Mouse (Mus musculus) testis, adult 2 months (tissue): ENCODE measurements around the gene Syn3. TPM values are rescaled to one million over a fixed set of nuclear protein-coding genes. Genes with fewer than 3 reads are reported as not detected.

Source experiments
- H3K27ac ChIP-seq: fragments of 200-500 bp; 2 replicates; pipeline ENCODE4 v1.5.1; 2012; ENCODE audit warnings: low read depth, low read length; ENCODE audit not compliant: control insufficient read depth, insufficient read depth
- H3K27me3 ChIP-seq: fragments of 200-500 bp; 2 replicates; pipeline ENCODE4 v1.6.1; 2012; ENCODE audit warnings: mild to moderate bottlenecking, low read length, moderate library complexity; ENCODE audit not compliant: control insufficient read depth, insufficient read depth
- H3K36me3 ChIP-seq: fragments of 200-500 bp; 2 replicates; pipeline ENCODE4 v1.6.1; 2012; ENCODE audit warnings: mild to moderate bottlenecking, low read length; ENCODE audit not compliant: control insufficient read depth, insufficient read depth
- H3K4me1 ChIP-seq: fragments of 200-500 bp; 2 replicates; pipeline ENCODE4 v1.6.1; 2012; ENCODE audit warnings: low read length; ENCODE audit not compliant: control insufficient read depth, insufficient read depth
- H3K4me3 ChIP-seq: fragments of 200-500 bp; 2 replicates; pipeline ENCODE4 v1.5.1; 2012; ENCODE audit warnings: low read depth, mild to moderate bottlenecking, low read length, moderate library complexity, mixed read lengths; ENCODE audit not compliant: control insufficient read depth
- CTCF ChIP-seq: fragments of 200-500 bp; IDR thresholded peaks from 2 replicates; pipeline ENCODE4 v1.5.1; 2012; ENCODE audit warnings: low read depth, mild to moderate bottlenecking, inconsistent platforms, low read length, moderate library complexity; ENCODE audit not compliant: control insufficient read depth, insufficient read depth, insufficient replicate concordance
- POLR2A ChIP-seq: fragments of 200-500 bp; IDR thresholded peaks from 2 replicates; pipeline ENCODE4 v1.6.1; 2012; ENCODE audit warnings: low read depth, mild to moderate bottlenecking, inconsistent platforms, low read length, moderate library complexity; ENCODE audit not compliant: control insufficient read depth
- polyA plus RNA-seq: library from polyadenylated mRNA; depleted of rRNA; stranded (reverse); fragments of >200 nt; gene quantifications from 2 replicates; pipeline ENCODE4 v1.2.3, GENCODE M21; 2012

The Syn3 gene
- polyA plus RNA-seq, 1 experiment, result 0.84 TPM

GRCm38 (mm10) chr10:86275585-86275984 lies 223.1 kb downstream of the Syn3 start:
- H3K27me3 ChIP-seq, result no peaks in the 10 kb centered on the region
- H3K27ac ChIP-seq, result no peak overlapping the region
- H3K4me1 ChIP-seq, result peaks cover 2% of the 10 kb centered on the region; the same call in 1 of the 2 replicates
- TF ChIP-seq CTCF, result no peak
- TF ChIP-seq POLR2A, result no peak
- H3K36me3 ChIP-seq, result no peaks in the 10 kb centered on the region
- H3K4me3 ChIP-seq, result no peak overlapping the region

GRCm38 (mm10) chr10:86273410-86274191 lies 225.1 kb downstream of the Syn3 start:
- TF ChIP-seq POLR2A (no peak), CTCF (no peak)
- Histone ChIP-seq H3K4me1 (peaks cover 2% of the 10 kb centered on the region; the same call in 1 of the 2 replicates), H3K27ac (no peak overlapping the region), H3K36me3 (no peaks in the 10 kb centered on the region), H3K27me3 (no peaks in the 10 kb centered on the region), H3K4me3 (no peak overlapping the region)

DNA sequence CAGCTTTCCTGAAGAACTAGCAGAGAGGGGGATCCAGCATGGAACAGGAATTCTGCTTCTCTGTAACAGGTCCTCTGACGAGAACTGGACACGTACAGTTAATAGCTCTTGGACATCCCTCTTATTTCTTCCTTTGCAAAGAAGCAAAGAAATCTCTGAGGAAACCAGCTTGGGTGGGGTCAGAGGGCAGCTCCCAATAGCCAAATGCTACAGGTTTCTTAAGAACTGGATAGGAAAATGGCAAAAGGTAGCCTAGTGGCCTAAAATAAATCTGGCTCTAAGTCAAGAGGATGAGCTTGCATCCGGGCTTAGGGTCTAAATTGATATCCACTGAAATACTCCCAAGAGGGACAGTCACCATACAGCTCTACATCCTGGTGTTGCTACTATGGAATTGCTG lies 225.9 kb downstream of the Syn3 start:
- Histone ChIP-seq H3K27ac (no peak overlapping the region), H3K36me3 (no peaks in the 10 kb centered on the region), H3K4me1 (peaks cover 2% of the 10 kb centered on the region; the same call in 1 of the 2 replicates), H3K27me3 (no peaks in the 10 kb centered on the region), H3K4me3 (no peak overlapping the region)
- TF ChIP-seq CTCF (no peak), POLR2A (no peak)

DNA sequence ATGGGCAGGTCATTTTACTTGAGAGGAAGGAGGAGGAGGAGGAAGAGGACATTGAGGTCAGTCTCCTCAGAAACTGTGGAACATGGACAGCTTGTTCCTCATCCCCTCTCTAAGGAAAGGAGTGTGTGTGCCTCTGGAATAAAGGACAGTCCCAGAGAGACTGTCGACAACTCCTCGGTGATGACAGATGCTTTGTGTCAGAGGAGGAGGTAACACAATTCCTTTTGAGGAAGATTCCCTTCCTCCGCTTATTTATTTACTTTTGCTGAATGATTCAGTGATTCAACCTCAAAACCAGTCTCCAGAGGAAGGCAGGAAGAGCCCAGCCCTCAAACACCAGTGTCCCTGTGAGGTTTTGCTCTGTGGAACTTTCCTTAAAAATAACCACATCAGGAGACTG lies 228.4 kb downstream of the Syn3 start:
- H3K27ac ChIP-seq, result no peak overlapping the region
- H3K4me3 ChIP-seq, result no peak overlapping the region
- H3K4me1 ChIP-seq, result peaks cover 2% of the 10 kb centered on the region; the same call in 1 of the 2 replicates
- H3K36me3 ChIP-seq, result no peaks in the 10 kb centered on the region
- no peak for TF ChIP-seq CTCF
- H3K27me3 ChIP-seq, result no peaks in the 10 kb centered on the region

DNA sequence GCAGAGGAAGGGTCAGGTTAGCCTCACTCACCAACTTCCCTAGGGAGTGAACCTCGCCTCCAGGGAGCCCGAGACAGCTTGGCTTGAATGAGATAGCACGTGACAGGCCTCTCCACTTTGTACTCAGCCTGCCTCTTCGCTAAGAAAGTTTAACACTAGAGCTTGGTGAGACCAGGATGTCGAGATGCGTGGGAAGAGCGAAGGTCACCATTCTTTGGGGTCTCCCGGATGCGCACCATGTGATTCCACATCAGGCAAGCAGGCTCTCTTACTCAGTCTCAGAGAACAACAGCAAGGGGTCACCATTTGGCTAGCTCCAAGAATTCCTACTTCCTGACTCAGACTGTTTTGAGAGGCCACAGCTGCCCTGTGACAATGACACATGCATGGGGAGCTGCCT lies 234.1 kb downstream of the Syn3 start:
- Histone ChIP-seq H3K27me3 (no peaks in the 10 kb centered on the region), H3K36me3 (no peaks in the 10 kb centered on the region), H3K27ac (no peak overlapping the region), H3K4me3 (no peak overlapping the region), H3K4me1 (no peaks in the 10 kb centered on the region)
- TF ChIP-seq CTCF (no peak), POLR2A (no peak)

DNA sequence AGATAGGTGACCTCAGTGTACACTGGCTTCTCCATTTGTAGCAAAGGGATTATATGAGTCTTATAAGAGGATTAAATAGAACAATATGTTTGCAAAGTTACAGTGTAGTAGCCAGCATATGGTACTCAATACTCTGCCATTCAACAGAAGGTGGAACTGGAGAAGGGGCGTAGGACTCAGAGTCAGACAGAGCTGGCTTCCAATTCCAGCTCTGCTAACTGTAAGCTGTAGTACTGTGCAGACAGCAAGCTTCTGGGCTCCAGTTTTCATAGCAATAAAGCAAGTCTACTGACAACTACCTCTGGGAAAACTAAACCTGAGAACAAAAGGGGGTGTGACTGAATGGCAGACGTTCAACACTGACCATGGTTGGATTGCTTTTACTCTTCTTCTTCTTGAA lies 237.0 kb downstream of the Syn3 start:
- Histone ChIP-seq H3K4me3 (no peak overlapping the region), H3K27ac (no peak overlapping the region), H3K4me1 (no peaks in the 10 kb centered on the region), H3K36me3 (no peaks in the 10 kb centered on the region), H3K27me3 (no peaks in the 10 kb centered on the region)
- TF ChIP-seq POLR2A, result no peak
- TF ChIP-seq CTCF, result no peak

DNA sequence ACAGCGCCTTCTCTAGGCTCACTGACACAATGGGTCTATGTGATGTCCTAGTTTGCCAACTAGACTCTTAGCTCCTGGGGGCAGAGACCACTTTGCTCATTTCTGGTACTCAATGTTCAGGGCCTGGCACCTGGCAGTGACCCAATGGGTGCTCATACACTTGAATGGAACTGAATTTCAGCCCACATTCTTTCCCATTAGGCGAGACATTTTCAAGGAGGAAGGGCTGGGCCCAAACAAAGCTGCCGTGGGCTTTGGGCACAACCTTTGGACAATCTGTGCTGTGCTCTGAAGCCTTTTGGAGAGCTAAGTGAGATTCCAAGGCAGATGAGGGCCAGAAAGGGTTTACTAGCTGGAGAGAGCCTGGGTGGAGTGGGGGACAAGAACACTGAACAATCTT lies 239.7 kb downstream of the Syn3 start:
- no peaks in the 10 kb centered on the region for H3K4me1 ChIP-seq
- H3K27ac ChIP-seq, result no peak overlapping the region
- H3K36me3 ChIP-seq, result no peaks in the 10 kb centered on the region
- H3K4me3 ChIP-seq, result no peak overlapping the region
- TF ChIP-seq POLR2A (no peak), CTCF (no peak)
- H3K27me3 ChIP-seq, result no peaks in the 10 kb centered on the region
